Mouse (Mus musculus) embryonic facial prominence, embryonic 15.5 days (tissue): ENCODE data around the gene Vmo1. TPM values are rescaled to one million over a fixed set of nuclear protein-coding genes. Genes with fewer than 3 reads are reported as not detected.

ENCODE experiments used
- ATAC-seq: fragments of 200-750 bp; cut with Nextera tagmentation; 2 replicates; pipeline ENCODE4 v1.8.0; 2017; ENCODE audit warnings: low read depth, moderate TSS enrichment; ENCODE audit not compliant: insufficient number of reproducible peaks, low FRiP score, low TSS enrichment
- H3K27ac ChIP-seq: fragments of 300-500 bp; sonication (generic); replicated peaks from 2 replicates; pipeline ENCODE4 v1.5.1; 2015; ENCODE audit warnings: mild to moderate bottlenecking, inconsistent platforms
- H3K27me3 ChIP-seq: fragments of 300-500 bp; sonication (generic); 2 replicates; pipeline ENCODE4 v1.6.1; 2015; ENCODE audit warnings: inconsistent platforms
- H3K36me3 ChIP-seq: fragments of 300-500 bp; sonication (generic); 2 replicates; pipeline ENCODE4 v1.6.1; 2015; ENCODE audit warnings: mild to moderate bottlenecking, inconsistent platforms
- H3K4me1 ChIP-seq: fragments of 300-500 bp; sonication (generic); 2 replicates; pipeline ENCODE4 v1.6.1; 2015; ENCODE audit warnings: inconsistent platforms
- H3K4me2 ChIP-seq: fragments of 300-500 bp; sonication (generic); replicated peaks from 2 replicates; pipeline ENCODE4 v1.6.1; 2015; ENCODE audit warnings: mild to moderate bottlenecking, inconsistent platforms
- H3K4me3 ChIP-seq: fragments of 300-500 bp; sonication (generic); replicated peaks from 2 replicates; pipeline ENCODE4 v1.5.1; 2015; ENCODE audit warnings: mild to moderate bottlenecking, inconsistent platforms
- H3K9ac ChIP-seq: fragments of 300-500 bp; sonication (generic); 2 replicates; pipeline ENCODE4 v1.6.1; 2015; ENCODE audit warnings: inconsistent platforms
- H3K9me3 ChIP-seq: fragments of 300-500 bp; sonication (generic); replicated peaks from 2 replicates; pipeline ENCODE4 v1.6.1; 2016; ENCODE audit warnings: inconsistent platforms
- WGBS: fragments of 180-500 bp; shearing (Covaris S2); methylation state at CpG from one replicate; pipeline ENCODE4 v1.1.7; 2015; 5-methylcytosine and 5-hydroxymethylcytosine counted together
- polyA plus RNA-seq: library from polyadenylated mRNA; unstranded; fragments of >200 nt; fragmentation: Nextera tagmentation; extraction: Ambion mirVana; gene quantifications from 2 replicates; pipeline ENCODE4 v1.2.1, GENCODE M21; 2015

Vmo1 gene
- polyA plus RNA-seq: 0.35 and 0.60 TPM in 2 replicates

- Histone ChIP-seq H3K27ac (no peak within 1 kb of the TSS), H3K36me3 (no peaks in the 10 kb centered on the region), H3K27me3 (peaks cover 6% of the 10 kb centered on the region; the same call in 1 of the 2 replicates), H3K9me3 (no peaks in the 10 kb centered on the region), H3K9ac (no peak within 1 kb of the TSS), H3K4me2 (no peak within 1 kb of the TSS), H3K4me3 (no peak within 1 kb of the TSS), H3K4me1 (peaks cover 8% of the 10 kb centered on the region)
- ATAC-seq: no peak
- WGBS: 87% methylated on average over 7 of the region's 7 CpGs
Measured at GRCm38 (mm10) chr11:70514288-70514687, at the start of gene Vmo1. TSS of gene Vmo1 (minus strand) at chr11:70514616.

- no peak; the same call in 1 of the 2 replicates for ATAC-seq
- H3K9ac ChIP-seq: peak overlapping the region; percentile 74
- H3K4me2 ChIP-seq: peak overlapping the region; percentile 92
- peak overlapping the region; percentile 92 for H3K27ac ChIP-seq
- H3K9me3 ChIP-seq: no peaks in the 10 kb centered on the region
- H3K27me3 ChIP-seq: no peaks in the 10 kb centered on the region
- peaks cover 35% of the 10 kb centered on the region for H3K4me1 ChIP-seq
- 1% methylated on average over 25 of the region's 25 CpGs for WGBS
- H3K4me3 ChIP-seq: peak overlapping the region; percentile 94
- no peaks in the 10 kb centered on the region for H3K36me3 ChIP-seq
Measured at GRCm38 (mm10) chr11:70563470-70564275, 49.3 kb upstream of the Vmo1 start.

GRCm38 (mm10) chr11:70562995-70563469 is 48.6 kb upstream of the Vmo1 start:
- H3K27me3 ChIP-seq: no peaks in the 10 kb centered on the region
- peak; percentile 13; the same call in 1 of the 2 replicates for ATAC-seq
- H3K4me3 ChIP-seq: peak overlapping the region; percentile 94
- no peaks in the 10 kb centered on the region for H3K36me3 ChIP-seq
- H3K9me3 ChIP-seq: no peaks in the 10 kb centered on the region
- peak overlapping the region; percentile 92 for H3K4me2 ChIP-seq
- H3K9ac ChIP-seq: peak overlapping the region; percentile 74
- WGBS: 0% methylated on average over 30 of the region's 31 CpGs
- H3K4me1 ChIP-seq: peaks cover 35% of the 10 kb centered on the region
- H3K27ac ChIP-seq: peak overlapping the region; percentile 92

GRCm38 (mm10) chr11:70562287-70562994 is 48.0 kb upstream of the Vmo1 start, which contains the start of gene Mink1:
TSS of gene Mink1 (plus strand) at chr11:70562881.
- H3K9me3 ChIP-seq: no peaks in the 10 kb centered on the region
- peak within 1 kb of the TSS; percentile 74 for H3K9ac ChIP-seq
- H3K4me2 ChIP-seq: peak within 1 kb of the TSS; percentile 92
- peaks cover 35% of the 10 kb centered on the region for H3K4me1 ChIP-seq
- WGBS: under 1% methylated on average over 50 of the region's 57 CpGs
- H3K27me3 ChIP-seq: no peaks in the 10 kb centered on the region
- peak within 1 kb of the TSS; percentile 94 for H3K4me3 ChIP-seq
- H3K36me3 ChIP-seq: no peaks in the 10 kb centered on the region
- peak; percentile 91 for ATAC-seq
- peak within 1 kb of the TSS; percentile 92 for H3K27ac ChIP-seq

- WGBS: 2% methylated on average over 2 of the region's 2 CpGs
- peak overlapping the region; percentile 92 for H3K27ac ChIP-seq
- no peak for ATAC-seq
Measured at GRCm38 (mm10) chr11:70561937-70562286, 47.5 kb upstream of the Vmo1 start.

GRCm38 (mm10) chr11:70557545-70557944 is 43.1 kb upstream of the Vmo1 start:
- Histone ChIP-seq H3K27ac (no peak overlapping the region), H3K4me2 (no peak overlapping the region), H3K4me1 (peaks cover 8% of the 10 kb centered on the region), H3K4me3 (no peak overlapping the region), H3K9me3 (no peaks in the 10 kb centered on the region), H3K27me3 (no peaks in the 10 kb centered on the region), H3K36me3 (peaks cover 4% of the 10 kb centered on the region; the same call in 1 of the 2 replicates), H3K9ac (no peak overlapping the region)
- ATAC-seq: no peak
- 89% methylated on average over 9 of the region's 9 CpGs for WGBS

More at GRCm38 (mm10) chr11:70561937-70562286, 47.5 kb upstream of the Vmo1 start:
- H3K27me3 ChIP-seq: no peaks in the 10 kb centered on the region
- H3K4me2 ChIP-seq: peak overlapping the region; percentile 92
- peak overlapping the region; percentile 94 for H3K4me3 ChIP-seq
- H3K36me3 ChIP-seq: peaks cover 2% of the 10 kb centered on the region; the same call in 1 of the 2 replicates
- H3K9me3 ChIP-seq: no peaks in the 10 kb centered on the region
- 0 out of 2 replicates have a peak overlapping the region, but pooled peaks have one; percentile 74 for H3K9ac ChIP-seq
- H3K4me1 ChIP-seq: peaks cover 35% of the 10 kb centered on the region

GRCm38 (mm10) chr11:70553940-70554339 is 39.5 kb upstream of the Vmo1 start:
- Histone ChIP-seq H3K4me3 (no peak overlapping the region), H3K9ac (no peak overlapping the region), H3K9me3 (no peaks in the 10 kb centered on the region), H3K27ac (no peak overlapping the region), H3K27me3 (no peaks in the 10 kb centered on the region), H3K36me3 (peaks cover 4% of the 10 kb centered on the region; the same call in 1 of the 2 replicates), H3K4me2 (no peak overlapping the region), H3K4me1 (no peaks in the 10 kb centered on the region)
- ATAC-seq: no peak
- 25% methylated on average over 7 of the region's 7 CpGs for WGBS

GRCm38 (mm10) chr11:70551526-70551925 is 37.1 kb upstream of the Vmo1 start:
- Histone ChIP-seq H3K36me3 (no peaks in the 10 kb centered on the region; the same call in 1 of the 2 replicates), H3K9me3 (no peaks in the 10 kb centered on the region), H3K9ac (no peak overlapping the region), H3K4me1 (no peaks in the 10 kb centered on the region), H3K27ac (no peak overlapping the region), H3K4me2 (no peak overlapping the region), H3K27me3 (no peaks in the 10 kb centered on the region), H3K4me3 (no peak overlapping the region)
- ATAC-seq: no peak
- 88% methylated on average over 8 of the region's 8 CpGs for WGBS

- ATAC-seq: no peak
- Histone ChIP-seq H3K4me1 (peaks cover 16% of the 10 kb centered on the region; the same call in 1 of the 2 replicates), H3K4me2 (no peak overlapping the region), H3K9ac (no peak overlapping the region), H3K4me3 (no peak overlapping the region), H3K36me3 (no peaks in the 10 kb centered on the region), H3K27me3 (no peaks in the 10 kb centered on the region; the same call in 1 of the 2 replicates), H3K27ac (no peak overlapping the region), H3K9me3 (no peaks in the 10 kb centered on the region)
- 57% methylated on average over 7 of the region's 7 CpGs for whole genome bisulfite sequencing
Measured at GRCm38 (mm10) chr11:70544496-70544895, 30.1 kb upstream of the Vmo1 start.

- no peak overlapping the region for H3K4me3 ChIP-seq
- no peak overlapping the region for H3K27ac ChIP-seq
Measured at GRCm38 (mm10) chr11:70541415-70541814, 27.0 kb upstream of the Vmo1 start.

GRCm38 (mm10) chr11:70540928-70541327 is 26.5 kb upstream of the Vmo1 start:
- H3K9me3 ChIP-seq: no peaks in the 10 kb centered on the region
- H3K4me3 ChIP-seq: peak overlapping the region; percentile 62
- no peaks in the 10 kb centered on the region; the same call in 1 of the 2 replicates for H3K27me3 ChIP-seq
- no peaks in the 10 kb centered on the region for H3K36me3 ChIP-seq
- peak overlapping the region; percentile 83 for H3K4me2 ChIP-seq
- ATAC-seq: no peak
- H3K27ac ChIP-seq: no peak overlapping the region
- 82% methylated on average over 7 of the region's 7 CpGs for WGBS
- H3K4me1 ChIP-seq: peaks cover 16% of the 10 kb centered on the region; the same call in 1 of the 2 replicates
- H3K9ac ChIP-seq: no peak overlapping the region

More at GRCm38 (mm10) chr11:70541415-70541814, 27.0 kb upstream of the Vmo1 start:
- 52% methylated on average over 5 of the region's 5 CpGs for WGBS
- H3K4me2 ChIP-seq: 0 out of 2 replicates have a peak overlapping the region, but pooled peaks have one; percentile 83
- H3K9me3 ChIP-seq: no peaks in the 10 kb centered on the region
- no peak for ATAC-seq
- peaks cover 16% of the 10 kb centered on the region; the same call in 1 of the 2 replicates for H3K4me1 ChIP-seq
- H3K27me3 ChIP-seq: no peaks in the 10 kb centered on the region; the same call in 1 of the 2 replicates
- H3K9ac ChIP-seq: no peak overlapping the region
- no peaks in the 10 kb centered on the region for H3K36me3 ChIP-seq
